Mouse (Mus musculus): ENCODE measurements around the gene Tfeb. TPM values are rescaled to one million over a fixed set of nuclear protein-coding genes. Genes with fewer than 3 reads are reported as not detected.

Gene Tfeb
- polyA plus RNA-seq, 1 experiment, result 7.6 TPM

GRCm38 (mm10) chr17:47777141-47777540 lies 40.3 kb downstream of the Tfeb start:
- TF ChIP-seq MAX (IDR thresholded peaks at IDR 0.05), result no peak
- TF ChIP-seq FOSL1 (IDR thresholded peaks at IDR 0.05; ENCODE audit: insufficient read depth, low read length, poor library complexity, severe bottlenecking), result no peak
- no peak for TF ChIP-seq USF1 (IDR thresholded peaks at IDR 0.05; ENCODE audit: low read depth)
- no peak for TF ChIP-seq CEBPB (IDR thresholded peaks at IDR 0.05; ENCODE audit: low read depth)
- TF ChIP-seq MYOG (IDR thresholded peaks at IDR 0.05; ENCODE audit: control insufficient read depth, extremely low read depth, insufficient read length), result no peak
- no peak for TF ChIP-seq MYOD1 (IDR thresholded peaks at IDR 0.05; ENCODE audit: control insufficient read depth, insufficient read length, low read depth)
- TF ChIP-seq CTCF (IDR thresholded peaks at IDR 0.05; ENCODE audit: control insufficient read depth, insufficient read depth, insufficient read length), result no peak
- H3K4me3 ChIP-seq (ENCODE audit: insufficient read depth, poor library complexity, severe bottlenecking), result no peak overlapping the region
- H3ac ChIP-seq (ENCODE audit: control insufficient read depth, insufficient read length, low read depth), result no peak overlapping the region
- H3K79me3 ChIP-seq (ENCODE audit: low read depth), result no peaks in the 10 kb centered on the region
- H3K36me3 ChIP-seq (ENCODE audit: control insufficient read depth, insufficient read depth), result no peaks in the 10 kb centered on the region
- no peaks in the 10 kb centered on the region for H3K79me2 ChIP-seq (ENCODE audit: control insufficient read depth, insufficient read depth)
- H3K27me3 ChIP-seq (ENCODE audit: control insufficient read depth, insufficient read depth, insufficient read length), result no peaks in the 10 kb centered on the region

- Histone ChIP-seq H3K36me3 (ENCODE audit: control insufficient read depth, insufficient read depth) (no peaks in the 10 kb centered on the region), H3K79me2 (ENCODE audit: control insufficient read depth, insufficient read depth) (no peaks in the 10 kb centered on the region), H3K4me3 (ENCODE audit: insufficient read depth, poor library complexity, severe bottlenecking) (no peak overlapping the region), H3ac (ENCODE audit: control insufficient read depth, insufficient read length, low read depth) (no peak overlapping the region), H3K79me3 (ENCODE audit: low read depth) (no peaks in the 10 kb centered on the region), H3K27me3 (ENCODE audit: control insufficient read depth, insufficient read depth, insufficient read length) (peaks cover 5% of the 10 kb centered on the region)
- TF ChIP-seq FOSL1 (IDR thresholded peaks at IDR 0.05; ENCODE audit: insufficient read depth, low read length, poor library complexity, severe bottlenecking) (no peak), CEBPB (IDR thresholded peaks at IDR 0.05; ENCODE audit: low read depth) (no peak), MYOD1 (IDR thresholded peaks at IDR 0.05; ENCODE audit: control insufficient read depth, insufficient read length, low read depth) (no peak), MYOG (IDR thresholded peaks at IDR 0.05; ENCODE audit: control insufficient read depth, extremely low read depth, insufficient read length) (no peak), CTCF (IDR thresholded peaks at IDR 0.05; ENCODE audit: control insufficient read depth, insufficient read depth, insufficient read length) (no peak), MAX (IDR thresholded peaks at IDR 0.05) (no peak), USF1 (IDR thresholded peaks at IDR 0.05; ENCODE audit: low read depth) (no peak)
These were observed 43.6 kb downstream of the Tfeb start for GRCm38 (mm10) chr17:47780470-47780869.

- TF ChIP-seq CEBPB (IDR thresholded peaks at IDR 0.05; ENCODE audit: low read depth) (no peak), CTCF (IDR thresholded peaks at IDR 0.05; ENCODE audit: control insufficient read depth, insufficient read depth, insufficient read length) (no peak), MYOD1 (IDR thresholded peaks at IDR 0.05; ENCODE audit: control insufficient read depth, insufficient read length, low read depth) (no peak), MAX (IDR thresholded peaks at IDR 0.05) (no peak), MYOG (IDR thresholded peaks at IDR 0.05; ENCODE audit: control insufficient read depth, extremely low read depth, insufficient read length) (no peak), USF1 (IDR thresholded peaks at IDR 0.05; ENCODE audit: low read depth) (no peak), FOSL1 (IDR thresholded peaks at IDR 0.05; ENCODE audit: insufficient read depth, low read length, poor library complexity, severe bottlenecking) (no peak)
- Histone ChIP-seq H3K27me3 (ENCODE audit: control insufficient read depth, insufficient read depth, insufficient read length) (peaks cover 5% of the 10 kb centered on the region), H3K79me2 (ENCODE audit: control insufficient read depth, insufficient read depth) (no peaks in the 10 kb centered on the region), H3K79me3 (ENCODE audit: low read depth) (no peaks in the 10 kb centered on the region), H3K36me3 (ENCODE audit: control insufficient read depth, insufficient read depth) (no peaks in the 10 kb centered on the region), H3K4me3 (ENCODE audit: insufficient read depth, poor library complexity, severe bottlenecking) (no peak overlapping the region), H3ac (ENCODE audit: control insufficient read depth, insufficient read length, low read depth) (no peak overlapping the region)
These were observed 45.7 kb downstream of the Tfeb start for GRCm38 (mm10) chr17:47782486-47782885.

- no peak overlapping the region for H3ac ChIP-seq (ENCODE audit: control insufficient read depth, insufficient read length, low read depth)
These were observed 46.8 kb downstream of the Tfeb start for GRCm38 (mm10) chr17:47783445-47784223.

GRCm38 (mm10) chr17:47784411-47784810 lies 47.6 kb downstream of the Tfeb start:
- no peak for TF ChIP-seq MYOD1 (IDR thresholded peaks at IDR 0.05; ENCODE audit: control insufficient read depth, insufficient read length, low read depth)
- no peak for TF ChIP-seq CTCF (IDR thresholded peaks at IDR 0.05; ENCODE audit: control insufficient read depth, insufficient read depth, insufficient read length)
- TF ChIP-seq CEBPB (IDR thresholded peaks at IDR 0.05; ENCODE audit: low read depth), result no peak
- no peak for TF ChIP-seq MAX (IDR thresholded peaks at IDR 0.05)
- no peak for TF ChIP-seq MYOG (IDR thresholded peaks at IDR 0.05; ENCODE audit: control insufficient read depth, extremely low read depth, insufficient read length)
- TF ChIP-seq FOSL1 (IDR thresholded peaks at IDR 0.05; ENCODE audit: insufficient read depth, low read length, poor library complexity, severe bottlenecking), result no peak
- TF ChIP-seq USF1 (IDR thresholded peaks at IDR 0.05; ENCODE audit: low read depth), result no peak
- Histone ChIP-seq H3K27me3 (ENCODE audit: control insufficient read depth, insufficient read depth, insufficient read length) (peaks cover 5% of the 10 kb centered on the region), H3ac (ENCODE audit: control insufficient read depth, insufficient read length, low read depth) (no peak overlapping the region)

More at GRCm38 (mm10) chr17:47783445-47784223, 46.8 kb downstream of the Tfeb start:
- H3K27me3 ChIP-seq (ENCODE audit: control insufficient read depth, insufficient read depth, insufficient read length), result peaks cover 5% of the 10 kb centered on the region
- H3K79me3 ChIP-seq (ENCODE audit: low read depth), result no peaks in the 10 kb centered on the region
- no peak for TF ChIP-seq CEBPB (IDR thresholded peaks at IDR 0.05; ENCODE audit: low read depth)
- H3K79me2 ChIP-seq (ENCODE audit: control insufficient read depth, insufficient read depth), result no peaks in the 10 kb centered on the region
- no peak overlapping the region for H3K4me3 ChIP-seq (ENCODE audit: insufficient read depth, poor library complexity, severe bottlenecking)
- no peaks in the 10 kb centered on the region for H3K36me3 ChIP-seq (ENCODE audit: control insufficient read depth, insufficient read depth)

GRCm38 (mm10) chr17:47787632-47788031 lies 50.8 kb downstream of the Tfeb start:
- H3K79me2 ChIP-seq (ENCODE audit: control insufficient read depth, insufficient read depth), result no peaks in the 10 kb centered on the region
- H3ac ChIP-seq (ENCODE audit: control insufficient read depth, insufficient read length, low read depth), result no peak overlapping the region
- no peaks in the 10 kb centered on the region for H3K36me3 ChIP-seq (ENCODE audit: control insufficient read depth, insufficient read depth)
- peaks cover 3% of the 10 kb centered on the region for H3K27me3 ChIP-seq (ENCODE audit: control insufficient read depth, insufficient read depth, insufficient read length)
- TF ChIP-seq MAX (IDR thresholded peaks at IDR 0.05), result no peak
- no peak for TF ChIP-seq MYOD1 (IDR thresholded peaks at IDR 0.05; ENCODE audit: control insufficient read depth, insufficient read length, low read depth)
- TF ChIP-seq FOSL1 (IDR thresholded peaks at IDR 0.05; ENCODE audit: insufficient read depth, low read length, poor library complexity, severe bottlenecking), result no peak
- TF ChIP-seq CEBPB (IDR thresholded peaks at IDR 0.05; ENCODE audit: low read depth), result no peak
- H3K4me3 ChIP-seq (ENCODE audit: insufficient read depth, poor library complexity, severe bottlenecking), result no peak overlapping the region
- H3K79me3 ChIP-seq (ENCODE audit: low read depth), result no peaks in the 10 kb centered on the region

More at GRCm38 (mm10) chr17:47784411-47784810, 47.6 kb downstream of the Tfeb start:
- Histone ChIP-seq H3K4me3 (ENCODE audit: insufficient read depth, poor library complexity, severe bottlenecking) (no peak overlapping the region), H3K79me2 (ENCODE audit: control insufficient read depth, insufficient read depth) (no peaks in the 10 kb centered on the region), H3K36me3 (ENCODE audit: control insufficient read depth, insufficient read depth) (no peaks in the 10 kb centered on the region), H3K79me3 (ENCODE audit: low read depth) (no peaks in the 10 kb centered on the region)
